Mouse (Mus musculus): ENCODE measurements around the gene Prss38. TPM values are rescaled to one million over a fixed set of nuclear protein-coding genes. Genes with fewer than 3 reads are reported as not detected.

Gene Prss38
- total RNA-seq, 1 experiment: 1.5 TPM

GRCm38 (mm10) chr11:59337955-59338735, 37.3 kb downstream of the Prss38 start:
- H3K36me3 ChIP-seq (ENCODE audit: control insufficient read depth, insufficient read depth, low read length, poor library complexity, severe bottlenecking): no peaks in the 10 kb centered on the region
- H3K9ac ChIP-seq (ENCODE audit: insufficient read depth, low read depth, low read length, poor library complexity, severe bottlenecking): no peak overlapping the region
- in situ Hi-C loops (cut with MboI; ENCODE audit: low sequenced_read_pairs in 2 of 2, unreplicated experiment in 2 of 2): no loop called here
- H3K27ac ChIP-seq (ENCODE audit: insufficient read depth, low read depth, low read length, poor library complexity, severe bottlenecking): no peak overlapping the region
- no peaks in the 10 kb centered on the region for H3K4me1 ChIP-seq (ENCODE audit: control insufficient read depth in 2 of 2, insufficient read depth in 2 of 2, low read length in 2 of 2, poor library complexity in 1 of 2)
- no peak overlapping the region for H3K4me3 ChIP-seq (ENCODE audit: insufficient read depth in 1 of 2, low read depth in 1 of 2, low read length in 2 of 2, poor library complexity in 1 of 2, severe bottlenecking in 1 of 2)
- H3K9me3 ChIP-seq (ENCODE audit: control insufficient read depth, insufficient read depth, low read depth, low read length): no peaks in the 10 kb centered on the region
- no peak for DNase-seq (ENCODE audit: low read depth, low spot score)
- TF ChIP-seq ZC3H11A (IDR thresholded peaks at IDR 0.05; ENCODE audit: borderline replicate concordance, low read depth, low read length) (no peak), CHD2 (IDR thresholded peaks at IDR 0.05; ENCODE audit: low read depth, low read length) (no peak)

- Histone ChIP-seq H3K27ac (ENCODE audit: insufficient read depth, low read depth, low read length, poor library complexity, severe bottlenecking) (no peak overlapping the region), H3K4me1 (ENCODE audit: control insufficient read depth in 2 of 2, insufficient read depth in 2 of 2, low read length in 2 of 2, poor library complexity in 1 of 2) (no peaks in the 10 kb centered on the region), H3K9ac (ENCODE audit: insufficient read depth, low read depth, low read length, poor library complexity, severe bottlenecking) (no peak overlapping the region), H3K4me3 (ENCODE audit: insufficient read depth in 1 of 2, low read depth in 1 of 2, low read length in 2 of 2, poor library complexity in 1 of 2, severe bottlenecking in 1 of 2) (no peak overlapping the region), H3K9me3 (ENCODE audit: control insufficient read depth, insufficient read depth, low read depth, low read length) (no peaks in the 10 kb centered on the region), H3K36me3 (ENCODE audit: control insufficient read depth, insufficient read depth, low read length, poor library complexity, severe bottlenecking) (no peaks in the 10 kb centered on the region)
- in situ Hi-C loops (cut with MboI; ENCODE audit: low sequenced_read_pairs in 2 of 2, unreplicated experiment in 2 of 2): no loop called here
- TF ChIP-seq MAFK (IDR thresholded peaks at IDR 0.05; ENCODE audit: insufficient read depth, low read depth, low read length) (no peak), ZNF384 (IDR thresholded peaks at IDR 0.05; ENCODE audit: low read depth, low read length) (no peak), CHD2 (IDR thresholded peaks at IDR 0.05; ENCODE audit: low read depth, low read length) (no peak), HCFC1 (IDR thresholded peaks at IDR 0.05; ENCODE audit: borderline replicate concordance, insufficient read depth, low read length) (no peak)
- DNase-seq (ENCODE audit: low read depth, low spot score): no peak
These were observed 39.1 kb downstream of the Prss38 start for GRCm38 (mm10) chr11:59336381-59336780.

- no peak overlapping the region for H3K9ac ChIP-seq (ENCODE audit: insufficient read depth, low read depth, low read length, poor library complexity, severe bottlenecking)
- H3K27ac ChIP-seq (ENCODE audit: insufficient read depth, low read depth, low read length, poor library complexity, severe bottlenecking): no peak overlapping the region
- H3K9me3 ChIP-seq (ENCODE audit: control insufficient read depth, insufficient read depth, low read depth, low read length): no peaks in the 10 kb centered on the region
- H3K36me3 ChIP-seq (ENCODE audit: control insufficient read depth, insufficient read depth, low read length, poor library complexity, severe bottlenecking): no peaks in the 10 kb centered on the region
- DNase-seq (ENCODE audit: low read depth, low spot score): no peak
- TF ChIP-seq MAFK (IDR thresholded peaks at IDR 0.05; ENCODE audit: insufficient read depth, low read depth, low read length): no peak
- no peak for TF ChIP-seq HCFC1 (IDR thresholded peaks at IDR 0.05; ENCODE audit: borderline replicate concordance, insufficient read depth, low read length)
- no peaks in the 10 kb centered on the region for H3K4me1 ChIP-seq (ENCODE audit: control insufficient read depth in 2 of 2, insufficient read depth in 2 of 2, low read length in 2 of 2, poor library complexity in 1 of 2)
- no peak overlapping the region for H3K4me3 ChIP-seq (ENCODE audit: insufficient read depth in 1 of 2, low read depth in 1 of 2, low read length in 2 of 2, poor library complexity in 1 of 2, severe bottlenecking in 1 of 2)
- in situ Hi-C loops (cut with MboI; ENCODE audit: low sequenced_read_pairs in 2 of 2, unreplicated experiment in 2 of 2): no loop called here
These were observed 39.5 kb downstream of the Prss38 start for GRCm38 (mm10) chr11:59335942-59336341.

GRCm38 (mm10) chr11:59335150-59335549, 40.3 kb downstream of the Prss38 start:
- Histone ChIP-seq H3K36me3 (ENCODE audit: control insufficient read depth, insufficient read depth, low read length, poor library complexity, severe bottlenecking) (no peaks in the 10 kb centered on the region), H3K27ac (ENCODE audit: insufficient read depth, low read depth, low read length, poor library complexity, severe bottlenecking) (no peak overlapping the region), H3K9me3 (ENCODE audit: control insufficient read depth, insufficient read depth, low read depth, low read length) (no peaks in the 10 kb centered on the region), H3K4me1 (ENCODE audit: control insufficient read depth in 2 of 2, insufficient read depth in 2 of 2, low read length in 2 of 2, poor library complexity in 1 of 2) (no peaks in the 10 kb centered on the region), H3K4me3 (ENCODE audit: insufficient read depth in 1 of 2, low read depth in 1 of 2, low read length in 2 of 2, poor library complexity in 1 of 2, severe bottlenecking in 1 of 2) (no peak overlapping the region), H3K9ac (ENCODE audit: insufficient read depth, low read depth, low read length, poor library complexity, severe bottlenecking) (no peak overlapping the region)
- in situ Hi-C loops (cut with MboI; ENCODE audit: low sequenced_read_pairs in 2 of 2, unreplicated experiment in 2 of 2): no loop called here
- DNase-seq (ENCODE audit: low read depth, low spot score): no peak
- TF ChIP-seq CHD2 (IDR thresholded peaks at IDR 0.05; ENCODE audit: low read depth, low read length): no peak
- no peak for TF ChIP-seq HCFC1 (IDR thresholded peaks at IDR 0.05; ENCODE audit: borderline replicate concordance, insufficient read depth, low read length)
- TF ChIP-seq ZNF384 (IDR thresholded peaks at IDR 0.05; ENCODE audit: low read depth, low read length): no peak
- TF ChIP-seq MAFK (IDR thresholded peaks at IDR 0.05; ENCODE audit: insufficient read depth, low read depth, low read length): no peak
- TF ChIP-seq ZC3H11A (IDR thresholded peaks at IDR 0.05; ENCODE audit: borderline replicate concordance, low read depth, low read length): no peak

GRCm38 (mm10) chr11:59332938-59333337, 42.5 kb downstream of the Prss38 start:
- Histone ChIP-seq H3K9me3 (ENCODE audit: control insufficient read depth, insufficient read depth, low read depth, low read length) (no peaks in the 10 kb centered on the region), H3K4me3 (ENCODE audit: insufficient read depth in 1 of 2, low read depth in 1 of 2, low read length in 2 of 2, poor library complexity in 1 of 2, severe bottlenecking in 1 of 2) (no peak overlapping the region), H3K36me3 (ENCODE audit: control insufficient read depth, insufficient read depth, low read length, poor library complexity, severe bottlenecking) (no peaks in the 10 kb centered on the region), H3K9ac (ENCODE audit: insufficient read depth, low read depth, low read length, poor library complexity, severe bottlenecking) (no peak overlapping the region), H3K27ac (ENCODE audit: insufficient read depth, low read depth, low read length, poor library complexity, severe bottlenecking) (no peak overlapping the region), H3K4me1 (ENCODE audit: control insufficient read depth in 2 of 2, insufficient read depth in 2 of 2, low read length in 2 of 2, poor library complexity in 1 of 2) (no peaks in the 10 kb centered on the region)
- DNase-seq (ENCODE audit: low read depth, low spot score): no peak
- TF ChIP-seq MAFK (IDR thresholded peaks at IDR 0.05; ENCODE audit: insufficient read depth, low read depth, low read length) (no peak), HCFC1 (IDR thresholded peaks at IDR 0.05; ENCODE audit: borderline replicate concordance, insufficient read depth, low read length) (no peak), CHD2 (IDR thresholded peaks at IDR 0.05; ENCODE audit: low read depth, low read length) (no peak), ZC3H11A (IDR thresholded peaks at IDR 0.05; ENCODE audit: borderline replicate concordance, low read depth, low read length) (no peak), ZNF384 (IDR thresholded peaks at IDR 0.05; ENCODE audit: low read depth, low read length) (no peak)
- in situ Hi-C loops (cut with MboI; ENCODE audit: low sequenced_read_pairs in 2 of 2, unreplicated experiment in 2 of 2): no loop called here
